Mouse (Mus musculus): Measurements from ENCODE around the gene Aaed1. TPM values are rescaled to one million over a fixed set of nuclear protein-coding genes. Genes with fewer than 3 reads are reported as not detected.

Aaed1 gene
- polyA plus RNA-seq, 1 experiment from 2014 or later, result 20.0 TPM

- Histone ChIP-seq H3K27me3 (ENCODE audit: control insufficient read depth, insufficient read depth, low read length) (no peaks in the 10 kb centered on the region), H3K36me3 (ENCODE audit: control insufficient read depth, insufficient read depth, low read length) (no peaks in the 10 kb centered on the region), H3K4me2 (ENCODE audit: low read depth) (peak overlapping the region; percentile 52), H3K9ac (ENCODE audit: low read length) (no peak overlapping the region), H3K9me3 (ENCODE audit: control insufficient read depth, low read length) (no peaks in the 10 kb centered on the region), H3K4me1 (ENCODE audit: control insufficient read depth, insufficient read depth, low read length) (0 out of 2 replicates have a peak, but pooled peaks cover 3% of the 10 kb centered on the region), H3K4me3 (ENCODE audit: low read depth, low read length) (peak overlapping the region; percentile 70), H3K27ac (ENCODE audit: low read depth, low read length) (no peak overlapping the region)
- ATAC-seq (ENCODE audit: insufficient read depth, low FRiP score, low TSS enrichment), result peak; percentile 40; the same call in 1 of the 2 replicates
- 0% methylated on average over 2 of the region's 2 CpGs for WGBS
- DNase-seq (ENCODE audit: low spot score), result no peak
Measured at GRCm38 (mm10) chr13:64312916-64313289, 393 bp upstream of the Aaed1 start.

GRCm38 (mm10) chr13:64311266-64311665, 1.2 kb downstream of the Aaed1 start:
- Histone ChIP-seq H3K9ac (ENCODE audit: low read length) (no peak overlapping the region), H3K9me3 (ENCODE audit: control insufficient read depth, low read length) (no peaks in the 10 kb centered on the region), H3K4me1 (ENCODE audit: control insufficient read depth, insufficient read depth, low read length) (0 out of 2 replicates have a peak, but pooled peaks cover 3% of the 10 kb centered on the region), H3K27me3 (ENCODE audit: control insufficient read depth, insufficient read depth, low read length) (no peaks in the 10 kb centered on the region), H3K36me3 (ENCODE audit: control insufficient read depth, insufficient read depth, low read length) (no peaks in the 10 kb centered on the region), H3K4me2 (ENCODE audit: low read depth) (peak overlapping the region; percentile 52), H3K4me3 (ENCODE audit: low read depth, low read length) (no peak overlapping the region), H3K27ac (ENCODE audit: low read depth, low read length) (no peak overlapping the region)
- ATAC-seq (ENCODE audit: insufficient read depth, low FRiP score, low TSS enrichment) (no peak), DNase-seq (ENCODE audit: low spot score) (no peak)
- 95% methylated on average over 1 of the region's 1 CpGs for WGBS

- WGBS, result 85% methylated on average over 6 of the region's 6 CpGs
- Histone ChIP-seq H3K4me1 (ENCODE audit: control insufficient read depth, insufficient read depth, low read length) (0 out of 2 replicates have a peak, but pooled peaks cover 3% of the 10 kb centered on the region), H3K27me3 (ENCODE audit: control insufficient read depth, insufficient read depth, low read length) (no peaks in the 10 kb centered on the region), H3K27ac (ENCODE audit: low read depth, low read length) (no peak overlapping the region), H3K4me3 (ENCODE audit: low read depth, low read length) (no peak overlapping the region), H3K9ac (ENCODE audit: low read length) (no peak overlapping the region), H3K4me2 (ENCODE audit: low read depth) (no peak overlapping the region), H3K36me3 (ENCODE audit: control insufficient read depth, insufficient read depth, low read length) (no peaks in the 10 kb centered on the region), H3K9me3 (ENCODE audit: control insufficient read depth, low read length) (no peaks in the 10 kb centered on the region)
- DNase-seq (ENCODE audit: low spot score), result no peak
- no peak for ATAC-seq (ENCODE audit: insufficient read depth, low FRiP score, low TSS enrichment)
Measured at GRCm38 (mm10) chr13:64310585-64310984, 1.9 kb downstream of the Aaed1 start.

- ATAC-seq (ENCODE audit: insufficient read depth, low FRiP score, low TSS enrichment), result no peak
- WGBS, result 88% methylated on average over 11 of the region's 11 CpGs
- H3K9me3 ChIP-seq (ENCODE audit: control insufficient read depth, low read length), result no peaks in the 10 kb centered on the region
Measured at GRCm38 (mm10) chr13:64309842-64310241, 2.7 kb downstream of the Aaed1 start.

GRCm38 (mm10) chr13:64309036-64309435, 3.5 kb downstream of the Aaed1 start:
- Histone ChIP-seq H3K36me3 (ENCODE audit: control insufficient read depth, insufficient read depth, low read length) (no peaks in the 10 kb centered on the region), H3K4me3 (ENCODE audit: low read depth, low read length) (no peak overlapping the region), H3K27ac (ENCODE audit: low read depth, low read length) (no peak overlapping the region), H3K9ac (ENCODE audit: low read length) (no peak overlapping the region), H3K4me2 (ENCODE audit: low read depth) (no peak overlapping the region), H3K27me3 (ENCODE audit: control insufficient read depth, insufficient read depth, low read length) (no peaks in the 10 kb centered on the region), H3K9me3 (ENCODE audit: control insufficient read depth, low read length) (no peaks in the 10 kb centered on the region), H3K4me1 (ENCODE audit: control insufficient read depth, insufficient read depth, low read length) (0 out of 2 replicates have a peak, but pooled peaks cover 3% of the 10 kb centered on the region)
- no peak for ATAC-seq (ENCODE audit: insufficient read depth, low FRiP score, low TSS enrichment)
- DNase-seq (ENCODE audit: low spot score), result no peak
- WGBS, result 80% methylated on average over 5 of the region's 5 CpGs

More at GRCm38 (mm10) chr13:64309842-64310241, 2.7 kb downstream of the Aaed1 start:
- Histone ChIP-seq H3K9ac (ENCODE audit: low read length) (no peak overlapping the region), H3K36me3 (ENCODE audit: control insufficient read depth, insufficient read depth, low read length) (no peaks in the 10 kb centered on the region), H3K4me3 (ENCODE audit: low read depth, low read length) (no peak overlapping the region), H3K27me3 (ENCODE audit: control insufficient read depth, insufficient read depth, low read length) (no peaks in the 10 kb centered on the region), H3K27ac (ENCODE audit: low read depth, low read length) (no peak overlapping the region), H3K4me1 (ENCODE audit: control insufficient read depth, insufficient read depth, low read length) (0 out of 2 replicates have a peak, but pooled peaks cover 3% of the 10 kb centered on the region), H3K4me2 (ENCODE audit: low read depth) (no peak overlapping the region)
- DNase-seq (ENCODE audit: low spot score), result no peak

- no peak overlapping the region for H3K27ac ChIP-seq (ENCODE audit: low read depth, low read length)
- no peaks in the 10 kb centered on the region for H3K36me3 ChIP-seq (ENCODE audit: control insufficient read depth, insufficient read depth, low read length)
- DNase-seq (ENCODE audit: low spot score) (no peak), ATAC-seq (ENCODE audit: insufficient read depth, low FRiP score, low TSS enrichment) (no peak)
- H3K4me3 ChIP-seq (ENCODE audit: low read depth, low read length), result no peak overlapping the region
- H3K9me3 ChIP-seq (ENCODE audit: control insufficient read depth, low read length), result no peaks in the 10 kb centered on the region
- no peak overlapping the region for H3K9ac ChIP-seq (ENCODE audit: low read length)
- 0 out of 2 replicates have a peak, but pooled peaks cover 3% of the 10 kb centered on the region for H3K4me1 ChIP-seq (ENCODE audit: control insufficient read depth, insufficient read depth, low read length)
- WGBS, result 89% methylated on average over 5 of the region's 5 CpGs
- no peak overlapping the region for H3K4me2 ChIP-seq (ENCODE audit: low read depth)
- H3K27me3 ChIP-seq (ENCODE audit: control insufficient read depth, insufficient read depth, low read length), result no peaks in the 10 kb centered on the region
Measured at GRCm38 (mm10) chr13:64307508-64307907, 5.0 kb downstream of the Aaed1 start.

- Histone ChIP-seq H3K4me1 (ENCODE audit: control insufficient read depth, insufficient read depth, low read length) (no peaks in the 10 kb centered on the region), H3K9ac (ENCODE audit: low read length) (no peak overlapping the region), H3K9me3 (ENCODE audit: control insufficient read depth, low read length) (no peaks in the 10 kb centered on the region), H3K4me2 (ENCODE audit: low read depth) (no peak overlapping the region), H3K4me3 (ENCODE audit: low read depth, low read length) (no peak overlapping the region), H3K27ac (ENCODE audit: low read depth, low read length) (no peak overlapping the region), H3K27me3 (ENCODE audit: control insufficient read depth, insufficient read depth, low read length) (no peaks in the 10 kb centered on the region), H3K36me3 (ENCODE audit: control insufficient read depth, insufficient read depth, low read length) (no peaks in the 10 kb centered on the region)
- ATAC-seq (ENCODE audit: insufficient read depth, low FRiP score, low TSS enrichment), result no peak
- 83% methylated on average over 3 of the region's 3 CpGs for WGBS
- peak; percentile 54 for DNase-seq (ENCODE audit: low spot score)
Measured at GRCm38 (mm10) chr13:64306078-64306477, 6.4 kb downstream of the Aaed1 start.

- no peak overlapping the region for H3K4me3 ChIP-seq (ENCODE audit: low read depth, low read length)
- DNase-seq (ENCODE audit: low spot score), result no peak
- H3K36me3 ChIP-seq (ENCODE audit: control insufficient read depth, insufficient read depth, low read length), result no peaks in the 10 kb centered on the region
- H3K27ac ChIP-seq (ENCODE audit: low read depth, low read length), result no peak overlapping the region
- no peak overlapping the region for H3K4me2 ChIP-seq (ENCODE audit: low read depth)
- no peaks in the 10 kb centered on the region for H3K27me3 ChIP-seq (ENCODE audit: control insufficient read depth, insufficient read depth, low read length)
- H3K4me1 ChIP-seq (ENCODE audit: control insufficient read depth, insufficient read depth, low read length), result no peaks in the 10 kb centered on the region
- no peak for ATAC-seq (ENCODE audit: insufficient read depth, low FRiP score, low TSS enrichment)
- no peaks in the 10 kb centered on the region for H3K9me3 ChIP-seq (ENCODE audit: control insufficient read depth, low read length)
- no peak overlapping the region for H3K9ac ChIP-seq (ENCODE audit: low read length)
- 100% methylated on average over 1 of the region's 1 CpGs for WGBS
Measured at GRCm38 (mm10) chr13:64299069-64299468, 13.4 kb downstream of the Aaed1 start.

GRCm38 (mm10) chr13:64286791-64287190, 25.7 kb downstream of the Aaed1 start:
- ATAC-seq (ENCODE audit: insufficient read depth, low FRiP score, low TSS enrichment) (no peak), DNase-seq (ENCODE audit: low spot score) (no peak)
- no peak overlapping the region for H3K9ac ChIP-seq (ENCODE audit: low read length)
- H3K4me1 ChIP-seq (ENCODE audit: control insufficient read depth, insufficient read depth, low read length), result no peaks in the 10 kb centered on the region
- H3K27me3 ChIP-seq (ENCODE audit: control insufficient read depth, insufficient read depth, low read length), result no peaks in the 10 kb centered on the region
- H3K4me2 ChIP-seq (ENCODE audit: low read depth), result no peak overlapping the region
- H3K4me3 ChIP-seq (ENCODE audit: low read depth, low read length), result no peak overlapping the region
- no peak overlapping the region for H3K27ac ChIP-seq (ENCODE audit: low read depth, low read length)
- H3K9me3 ChIP-seq (ENCODE audit: control insufficient read depth, low read length), result 0 out of 2 replicates have a peak, but pooled peaks cover 2% of the 10 kb centered on the region
- 53% methylated on average over 4 of the region's 4 CpGs for WGBS
- no peaks in the 10 kb centered on the region for H3K36me3 ChIP-seq (ENCODE audit: control insufficient read depth, insufficient read depth, low read length)

Measured in neural tube, embryonic 11.5 days (tissue).